Mouse (Mus musculus): Measurements from ENCODE around the gene Gatad2b.
"Not testable (repeated sequence)": the region's sequence is repeated elsewhere in the genome, so short reads cannot be mapped to it uniquely, and the experiment has no call there.

The Gatad2b gene

DNA sequence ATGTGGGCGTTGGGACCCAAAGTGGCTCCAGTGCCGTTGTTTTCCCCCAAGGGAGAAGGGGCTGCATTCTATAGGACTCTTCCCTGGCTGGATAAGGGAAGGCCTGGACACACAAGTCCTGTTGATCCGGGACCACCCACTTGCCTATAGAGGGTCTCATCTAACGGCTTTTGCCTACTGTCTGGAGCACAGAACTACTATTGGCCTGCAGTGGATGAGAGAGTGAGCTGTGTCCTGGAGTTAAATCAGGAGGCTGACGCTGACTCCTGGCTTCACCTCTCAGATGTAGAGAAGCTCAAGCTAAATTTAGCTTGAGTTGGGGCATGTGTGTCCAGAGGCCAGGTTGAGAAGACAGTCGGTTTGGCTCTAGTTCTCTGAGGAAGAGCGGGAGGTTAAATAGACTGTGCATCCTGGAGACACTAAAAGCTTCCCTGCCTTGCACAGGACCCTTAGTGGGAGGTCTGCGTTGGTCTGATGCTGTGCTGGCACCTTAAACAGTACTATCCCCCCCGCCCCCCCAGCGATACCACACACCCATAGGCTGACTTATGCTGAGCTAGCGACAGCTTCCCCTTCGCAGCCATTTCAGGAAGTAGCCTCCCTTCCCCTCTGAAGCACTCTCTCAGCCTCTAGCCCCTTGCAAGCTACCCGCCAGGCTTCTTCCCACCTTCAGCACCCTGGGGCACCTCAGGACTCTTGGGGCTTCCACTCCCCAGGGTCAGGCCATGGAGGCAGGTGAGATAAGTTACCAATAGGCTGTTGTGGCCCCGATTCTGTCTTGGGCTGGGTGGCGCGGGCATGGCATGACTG, 26.8 kb upstream of the Gatad2b start:
- peak; percentile 43 for DNase-seq

DNA sequence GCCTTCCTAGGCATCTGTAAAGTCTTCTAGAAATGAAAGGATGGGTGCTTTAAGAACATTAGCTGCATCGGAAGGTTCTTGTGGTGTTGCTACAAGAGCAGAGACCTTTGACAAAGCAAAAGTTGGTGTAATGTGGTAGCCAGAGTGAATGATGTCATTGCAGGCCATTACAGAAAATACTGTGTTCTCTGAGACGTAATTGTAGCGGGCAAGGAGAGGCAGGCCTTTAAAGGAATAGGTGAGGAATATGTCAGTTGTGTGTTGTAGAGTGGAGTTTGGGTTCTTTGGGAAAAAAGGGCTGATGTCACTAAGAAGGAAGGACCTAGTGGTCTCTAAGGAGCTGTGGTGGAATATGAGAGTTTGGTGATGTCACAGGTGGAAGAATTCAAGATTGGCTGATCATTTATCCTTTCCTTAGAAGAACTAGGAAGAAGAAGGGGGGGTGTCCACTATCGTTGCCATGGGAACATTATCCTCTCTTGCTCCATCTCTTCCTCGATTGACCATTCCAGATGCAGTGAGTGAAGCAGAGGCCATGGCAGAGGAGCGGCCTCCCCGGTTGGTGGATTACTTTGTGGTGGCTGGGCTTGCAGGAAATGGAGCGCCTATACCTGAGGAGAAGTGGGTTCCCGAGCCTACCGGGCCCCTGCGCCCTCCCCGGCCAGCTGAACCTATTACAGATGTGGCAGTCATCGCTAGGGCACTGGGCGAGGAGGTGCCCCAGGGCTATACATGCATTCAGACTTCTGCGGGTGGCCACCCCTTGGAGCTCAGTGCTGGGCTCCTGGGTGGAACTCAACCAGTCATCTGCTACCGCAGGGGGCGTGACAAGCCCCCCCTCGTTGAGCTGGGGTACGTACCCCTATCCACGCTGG, 25.8 kb upstream of the Gatad2b start:
- DNase-seq = peak; percentile 28

DNA sequence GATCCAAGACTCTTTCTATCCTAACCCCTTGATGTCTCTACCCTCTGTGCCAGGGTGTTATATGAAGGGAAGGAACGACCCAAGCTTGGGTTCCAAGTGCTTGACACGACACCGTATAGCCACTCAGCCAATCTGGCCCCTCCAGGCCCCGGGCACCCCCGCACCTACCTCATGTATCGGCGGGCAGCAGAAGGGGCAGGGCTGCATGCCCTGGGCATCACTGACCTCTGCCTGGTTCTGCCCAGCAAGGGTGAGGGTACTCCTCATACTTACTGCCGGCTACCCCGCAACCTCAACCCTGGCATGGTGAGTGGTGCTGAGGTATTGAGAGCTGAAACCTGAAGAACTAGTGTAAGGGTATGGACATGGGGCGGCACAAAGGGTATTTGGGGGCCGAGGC, 24.8 kb upstream of the Gatad2b start:
- DNase-seq = peak; percentile 11

DNA sequence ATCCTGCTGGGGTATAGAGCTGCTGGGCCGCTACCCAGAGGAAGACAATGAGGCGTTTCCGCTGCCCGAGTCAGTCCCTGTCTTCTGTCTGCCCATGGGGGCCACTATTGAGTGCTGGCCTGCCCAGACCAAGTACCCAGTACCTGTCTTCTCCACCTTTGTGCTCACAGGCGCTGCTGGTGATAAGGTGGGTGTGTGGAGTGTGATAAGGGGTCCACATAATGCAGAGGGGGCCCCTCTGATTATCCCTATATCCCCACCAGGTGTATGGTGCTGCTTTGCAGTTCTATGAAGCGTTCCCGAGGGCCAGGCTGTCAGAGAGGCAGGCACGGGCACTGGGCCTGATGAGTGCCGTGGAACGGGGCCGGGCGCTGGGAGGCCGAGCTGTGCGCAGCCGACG, 24.0 kb upstream of the Gatad2b start:
- DNase-seq = peak; percentile 10

DNA sequence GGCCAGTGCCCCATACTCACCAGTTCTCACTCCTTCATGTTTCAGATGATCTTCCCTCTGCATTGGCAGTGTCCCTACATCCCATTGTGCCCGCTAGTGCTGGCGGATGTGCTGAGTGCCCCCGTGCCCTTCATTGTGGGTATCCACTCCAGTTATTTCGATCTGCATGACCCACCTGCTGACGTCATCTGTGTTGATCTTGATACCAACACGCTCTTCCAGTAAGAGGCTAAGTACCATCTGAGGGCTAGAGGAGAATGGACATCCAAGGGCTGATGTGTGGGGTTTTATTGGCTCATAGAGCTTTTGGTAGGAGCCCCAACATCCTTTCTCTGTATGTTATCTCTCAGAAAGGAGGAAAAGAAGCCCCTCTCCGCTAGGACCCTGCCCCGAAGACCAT, 22.2 kb upstream of the Gatad2b start:
- no peak for DNase-seq

DNA sequence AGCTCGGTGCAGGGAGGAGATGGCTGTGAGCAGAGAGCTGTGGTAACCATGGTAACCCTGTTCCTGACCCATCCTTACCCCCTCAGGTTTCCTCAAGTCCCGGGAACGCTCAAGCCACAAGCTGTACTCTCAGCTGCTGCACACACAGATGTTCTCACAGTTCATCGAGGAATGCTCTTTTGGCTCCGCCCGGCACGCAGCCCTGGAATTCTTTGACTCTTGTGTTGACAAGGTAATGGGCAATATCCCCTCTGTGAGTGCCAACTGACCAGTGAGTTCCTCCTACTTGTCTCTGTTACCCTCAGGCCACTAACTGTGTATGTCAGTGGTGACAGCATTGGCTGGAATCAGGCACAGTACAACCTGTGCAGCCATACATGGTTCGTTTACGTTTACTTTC, 20.8 kb upstream of the Gatad2b start:
- DNase-seq = no peak

DNA sequence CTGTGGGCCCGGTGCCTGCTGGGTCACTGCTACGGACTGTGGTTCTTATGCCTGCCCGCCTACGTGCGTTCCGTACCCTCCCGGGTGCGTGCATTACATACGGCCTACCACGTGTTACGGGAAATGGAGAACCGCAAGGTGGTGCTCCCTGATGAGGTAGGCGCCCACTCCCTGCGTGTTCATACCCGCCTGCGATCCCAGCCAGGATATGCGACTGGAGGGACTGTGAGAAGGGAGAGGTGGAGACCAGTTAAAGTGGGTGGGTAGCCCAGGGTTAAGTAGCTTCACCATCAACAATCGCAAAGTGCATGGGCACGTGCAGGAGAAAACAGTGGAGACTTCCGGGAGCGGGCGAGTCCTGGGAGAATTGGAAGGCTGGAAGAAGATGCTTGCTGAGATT, 19.1 kb upstream of the Gatad2b start:
- DNase-seq = no peak

DNA sequence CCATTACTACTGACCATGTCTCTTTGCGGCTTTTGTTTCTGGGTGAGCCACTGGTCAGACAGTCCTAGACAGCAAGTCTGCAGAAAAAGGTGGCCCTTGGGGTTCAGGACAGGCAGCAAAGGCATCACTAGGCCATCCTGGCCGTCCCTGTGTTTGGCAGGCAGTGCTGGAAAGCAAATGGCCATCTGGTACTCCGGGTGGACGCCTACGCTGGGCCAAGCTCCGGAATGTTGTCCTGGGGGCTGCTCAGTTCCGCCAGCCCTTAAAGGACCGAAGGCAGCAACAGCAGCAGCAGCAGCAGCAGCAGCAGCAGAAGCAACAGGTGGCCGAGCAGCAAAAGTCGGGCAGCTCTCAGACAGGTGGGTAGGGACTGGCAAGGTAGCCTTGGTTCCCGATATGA, 17.7 kb upstream of the Gatad2b start:
- DNase-seq = peak; percentile 69

DNA sequence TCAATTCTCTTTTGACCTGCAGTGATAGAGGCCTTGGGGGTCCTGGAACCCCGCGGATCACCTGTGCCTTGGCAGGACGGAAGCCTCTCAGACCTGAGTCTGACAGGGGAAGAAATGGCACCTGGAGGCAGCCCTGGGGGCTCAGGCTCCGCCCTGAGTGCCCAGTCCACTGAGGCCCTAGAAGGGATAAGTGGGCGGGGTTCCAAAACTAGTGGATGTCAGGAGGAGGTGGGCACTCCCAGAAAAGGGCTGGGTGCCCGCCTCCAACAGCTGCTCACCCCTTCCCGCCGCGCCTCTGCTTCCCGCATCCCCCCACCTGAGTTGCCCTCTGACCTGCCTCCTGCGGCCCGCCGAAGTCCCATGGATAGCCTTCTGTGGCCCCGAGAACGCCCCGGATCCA, 16.1 kb upstream of the Gatad2b start:
- no peak for DNase-seq

DNA sequence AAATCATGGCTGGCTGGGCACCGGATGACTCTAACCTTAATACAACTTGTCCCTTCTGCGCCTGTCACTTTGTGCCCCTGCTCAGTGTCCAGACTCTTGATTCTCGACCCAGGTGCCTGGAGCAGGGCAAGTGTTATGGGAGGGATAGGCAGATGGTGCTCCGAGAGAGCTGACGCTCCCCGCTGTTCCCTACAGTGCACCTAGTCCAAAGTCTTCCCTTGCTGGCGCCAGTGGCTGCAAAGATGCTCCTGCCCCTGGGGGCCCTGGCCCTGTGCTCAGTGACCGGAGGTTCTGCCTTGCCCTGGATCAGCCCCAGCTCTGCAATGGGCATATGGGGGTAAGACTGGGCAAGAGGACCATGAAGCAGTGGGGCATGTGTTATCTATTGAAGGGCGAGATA, 15.2 kb upstream of the Gatad2b start:
- DNase-seq = peak; percentile 83

DNA sequence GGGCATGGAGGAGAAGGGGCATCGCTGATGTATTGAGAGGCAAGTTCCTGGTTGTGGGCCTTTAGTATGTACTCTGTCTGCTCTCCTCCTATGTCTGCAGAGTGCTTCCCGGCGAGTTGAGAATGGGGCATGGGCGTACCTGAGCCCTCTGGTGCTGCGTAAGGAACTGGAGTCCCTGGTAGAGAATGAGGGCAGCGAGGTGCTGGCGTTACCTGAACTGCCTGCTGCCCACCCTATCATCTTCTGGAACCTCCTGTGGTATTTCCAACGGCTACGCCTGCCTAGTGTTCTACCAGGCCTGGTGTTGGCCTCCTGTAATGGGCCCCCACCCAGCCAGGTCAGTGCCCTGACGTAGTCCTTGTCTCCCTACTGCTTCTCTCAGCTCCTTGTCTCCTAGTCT, 14.8 kb upstream of the Gatad2b start:
- no peak for DNase-seq

DNA sequence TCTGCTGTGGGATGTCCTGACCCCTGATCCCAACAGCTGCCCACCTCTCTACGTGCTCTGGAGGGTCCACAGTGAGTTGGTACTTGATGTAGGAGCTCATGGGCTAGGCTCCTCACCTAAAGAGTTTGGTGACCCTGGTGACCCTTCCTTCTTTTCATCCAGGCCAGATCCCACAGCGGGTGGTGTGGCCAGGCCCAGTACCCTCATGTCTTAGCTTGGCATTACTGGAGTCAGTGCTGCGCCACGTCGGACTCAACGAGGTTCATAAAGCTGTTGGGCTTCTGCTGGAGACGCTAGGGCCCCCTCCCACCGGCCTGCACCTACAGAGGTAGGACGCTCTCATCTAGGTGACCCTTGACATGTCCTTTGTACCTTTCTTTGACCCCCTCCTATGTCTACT, 13.8 kb upstream of the Gatad2b start:
- no peak for DNase-seq

DNA sequence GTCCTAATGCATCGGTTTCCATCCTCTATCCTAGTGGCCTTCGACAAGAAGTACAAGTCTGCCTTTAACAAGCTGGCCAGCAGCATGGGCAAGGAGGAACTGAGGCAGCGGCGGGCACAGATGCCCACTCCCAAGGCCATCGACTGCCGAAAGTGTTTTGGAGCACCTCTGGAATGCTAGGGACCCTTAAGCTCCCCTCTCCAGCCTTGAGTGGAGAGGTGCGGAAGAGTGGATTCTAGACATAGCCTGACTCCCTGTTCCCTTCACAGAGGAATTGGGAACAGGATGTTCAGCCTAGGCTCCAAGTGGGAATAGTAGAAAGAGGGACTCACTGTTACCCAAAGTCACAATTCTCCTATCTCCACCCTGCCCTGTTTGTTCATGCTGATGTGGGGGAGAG, 13.2 kb upstream of the Gatad2b start:
- no peak for DNase-seq

DNA sequence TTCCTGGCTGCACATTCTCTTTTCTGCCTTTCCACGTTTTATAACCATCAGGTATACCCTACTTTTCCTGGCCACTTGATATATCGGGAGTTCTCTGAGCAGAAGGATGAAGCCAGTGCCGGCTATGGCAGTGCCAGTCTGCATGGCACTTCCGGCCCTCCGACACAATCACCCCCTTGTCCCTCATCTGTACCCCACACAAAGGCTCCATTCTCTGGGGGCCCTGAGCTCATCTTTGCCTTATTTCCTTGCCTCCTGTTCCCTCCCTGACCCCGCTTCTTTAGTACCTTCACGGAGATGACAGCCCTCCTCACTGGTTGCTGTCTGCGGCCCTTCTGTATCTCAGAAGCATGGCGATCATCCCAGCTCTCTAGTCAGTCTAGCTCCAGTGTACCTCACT, 12.3 kb upstream of the Gatad2b start:
- DNase-seq = no peak

DNA sequence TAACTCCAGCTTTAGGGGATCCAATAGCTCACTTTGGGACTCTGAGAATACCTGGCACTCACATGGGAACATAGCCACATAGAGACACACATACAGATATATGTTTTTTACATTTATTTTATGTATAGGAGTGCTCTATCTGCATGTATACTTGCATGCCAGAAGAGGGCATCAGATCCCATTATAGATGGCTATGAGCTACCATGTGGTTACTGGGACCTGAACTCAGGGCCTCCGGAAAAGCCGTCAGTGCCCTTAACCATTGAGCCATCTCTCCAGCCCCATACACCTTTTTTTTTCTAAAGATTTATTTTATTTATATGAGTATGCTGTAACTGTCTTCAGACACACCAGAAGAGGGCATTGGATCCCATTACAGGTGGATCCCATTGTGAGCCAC, 8.8 kb upstream of the Gatad2b start:
- DNase-seq = no peak

DNA sequence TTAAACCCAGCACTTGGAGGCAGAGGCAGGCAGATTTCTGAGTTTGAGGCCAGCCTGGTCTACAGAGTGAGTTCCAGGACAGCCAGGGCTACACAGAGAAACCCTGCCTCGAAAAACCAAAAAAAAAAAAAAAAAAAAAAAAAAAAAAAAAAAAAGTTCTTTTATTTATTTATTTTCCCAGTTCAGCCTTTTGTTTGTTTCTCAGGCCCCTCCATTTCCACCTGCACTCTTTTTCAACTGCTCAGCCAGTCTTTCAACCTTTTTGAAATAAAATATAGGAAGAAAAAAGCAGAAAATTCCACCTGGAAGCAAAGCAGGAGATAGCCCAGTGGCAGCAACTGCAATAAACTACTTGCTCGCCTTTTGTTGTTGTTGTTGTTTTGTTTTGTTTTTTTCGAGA, 3.6 kb upstream of the Gatad2b start:
- not testable (repeated sequence) for DNase-seq

DNA sequence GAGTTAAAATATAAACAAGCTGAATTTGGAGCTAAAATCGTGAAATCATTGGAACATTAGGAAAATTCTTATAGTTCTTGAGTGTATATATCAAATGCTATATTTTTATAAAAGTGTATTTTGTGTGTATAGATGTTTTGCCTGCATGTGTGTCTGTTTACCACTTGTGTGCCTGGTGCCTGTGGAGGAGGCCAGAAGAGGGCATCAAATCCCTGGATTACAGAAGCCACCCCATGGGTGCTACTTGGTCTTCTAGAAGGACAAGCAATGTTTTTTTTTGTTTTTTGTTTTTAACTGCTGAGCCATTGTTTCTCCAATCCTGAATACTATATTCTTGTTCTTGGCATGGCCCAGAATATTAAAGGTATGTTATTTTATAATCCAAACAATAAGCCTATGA, 2.4 kb upstream of the Gatad2b start:
- no peak for DNase-seq

DNA sequence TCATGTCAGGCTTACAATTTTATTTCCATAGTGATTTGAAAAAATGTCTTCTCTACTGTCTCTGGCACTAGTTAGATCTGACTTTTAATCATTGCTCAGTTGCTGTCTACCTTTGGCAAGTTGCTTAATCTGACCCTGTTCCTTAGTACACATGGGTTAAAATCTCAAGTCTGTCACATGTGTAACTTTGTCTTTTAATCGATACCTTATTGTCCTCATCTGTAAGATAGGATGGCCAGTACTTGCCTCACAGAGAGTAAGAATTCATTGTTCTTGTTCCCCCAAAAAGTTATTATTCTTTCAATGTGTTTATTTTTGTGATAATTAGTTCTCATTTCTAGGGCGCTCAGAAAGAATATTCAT, 1.0 kb upstream of the Gatad2b start:
- no peak for DNase-seq

DNA sequence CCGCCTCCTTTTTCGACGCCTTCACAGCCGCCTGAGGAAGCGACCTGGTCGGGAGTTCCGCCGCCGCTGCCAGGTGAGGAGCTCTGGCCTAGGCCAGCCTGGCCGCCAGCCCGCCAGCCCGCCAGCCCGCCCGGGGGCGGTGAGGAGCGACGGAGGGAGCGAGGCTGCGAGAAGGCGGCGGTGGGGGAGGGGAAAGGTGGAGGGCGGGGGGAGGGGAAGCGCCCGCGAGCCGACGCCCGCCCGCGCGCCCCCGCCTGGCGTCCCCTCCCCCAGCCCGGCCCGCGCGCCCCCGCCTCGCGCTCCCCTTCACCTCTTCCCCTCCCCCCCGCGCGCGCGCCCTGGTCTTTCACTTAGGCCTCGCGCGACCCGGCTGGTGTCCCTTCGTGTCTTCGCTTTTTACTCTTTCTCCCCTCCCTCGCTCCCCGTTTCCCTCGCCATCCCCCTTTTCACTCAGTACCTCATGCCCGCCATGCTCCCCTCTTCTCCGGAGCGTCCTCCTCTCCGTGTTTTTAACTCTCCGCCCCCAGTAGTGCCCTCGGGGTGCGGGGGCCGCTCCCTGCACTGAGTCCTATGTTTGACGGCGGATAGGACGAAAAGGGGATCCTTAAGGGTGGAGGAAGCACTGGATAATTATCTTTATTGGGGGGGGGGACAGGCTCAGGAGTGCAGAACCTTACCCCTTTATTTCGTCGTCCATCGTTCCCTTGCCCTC, 530 bp downstream of the Gatad2b start:
- peak; percentile 58 for DNase-seq

DNA sequence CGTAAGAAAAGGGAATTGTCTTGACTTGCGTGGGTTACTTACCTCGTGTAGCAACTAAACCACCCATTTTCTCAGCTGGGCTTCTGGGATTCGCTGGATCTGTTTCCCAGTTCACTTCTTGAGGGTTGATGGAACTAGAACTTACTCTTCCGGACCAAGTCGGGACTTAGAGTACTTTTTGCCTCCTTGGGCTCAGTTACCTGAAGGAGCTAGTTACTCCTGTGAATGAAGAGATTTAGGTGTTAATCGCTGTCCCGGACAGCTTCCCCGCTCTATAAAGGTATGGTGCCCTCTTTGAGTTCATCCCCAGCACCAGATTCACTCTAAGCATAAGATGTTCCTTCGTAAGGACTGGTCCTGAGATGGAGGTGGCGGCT, 1.1 kb downstream of the Gatad2b start:
- no peak for DNase-seq

DNA sequence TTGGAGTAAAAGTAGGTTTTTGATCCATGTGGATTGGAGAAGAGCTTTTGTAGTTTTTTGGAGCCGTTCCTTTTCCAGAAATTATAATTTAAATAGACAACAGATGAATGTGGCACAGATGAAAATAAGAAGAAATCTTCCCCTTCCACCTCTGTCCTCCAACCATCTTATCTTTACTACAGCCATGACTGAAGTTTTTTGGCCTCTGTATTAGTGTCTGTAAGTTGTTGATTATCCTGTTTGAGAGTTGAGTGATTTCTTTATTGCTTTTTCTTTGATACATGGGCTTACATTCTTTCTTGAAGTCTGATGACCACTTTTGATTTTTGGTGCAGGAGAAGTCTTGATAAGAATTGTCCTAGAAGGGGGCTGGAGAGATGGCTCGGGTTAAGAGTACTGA, 1.7 kb downstream of the Gatad2b start:
- DNase-seq = no peak

DNA sequence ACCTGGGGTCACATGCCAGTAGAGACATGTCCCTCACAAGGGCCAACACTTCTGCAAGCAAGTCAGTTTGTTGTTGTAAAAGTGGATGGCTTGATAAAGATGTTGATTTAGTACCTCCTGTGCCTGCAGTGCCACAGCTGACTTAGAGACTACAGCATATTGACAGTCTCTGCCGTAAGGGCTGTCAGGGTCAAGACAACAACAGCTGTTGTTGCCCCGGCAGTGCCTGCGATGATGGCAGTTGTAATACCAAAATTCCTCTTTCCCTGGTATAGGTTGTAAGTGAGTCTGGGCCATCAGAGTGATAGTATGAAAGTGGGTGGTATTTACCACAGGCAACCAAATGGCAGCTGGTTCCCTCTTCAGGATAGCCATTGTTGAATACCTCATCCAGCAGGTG, 12.8 kb downstream of the Gatad2b start:
- no peak for DNase-seq

DNA sequence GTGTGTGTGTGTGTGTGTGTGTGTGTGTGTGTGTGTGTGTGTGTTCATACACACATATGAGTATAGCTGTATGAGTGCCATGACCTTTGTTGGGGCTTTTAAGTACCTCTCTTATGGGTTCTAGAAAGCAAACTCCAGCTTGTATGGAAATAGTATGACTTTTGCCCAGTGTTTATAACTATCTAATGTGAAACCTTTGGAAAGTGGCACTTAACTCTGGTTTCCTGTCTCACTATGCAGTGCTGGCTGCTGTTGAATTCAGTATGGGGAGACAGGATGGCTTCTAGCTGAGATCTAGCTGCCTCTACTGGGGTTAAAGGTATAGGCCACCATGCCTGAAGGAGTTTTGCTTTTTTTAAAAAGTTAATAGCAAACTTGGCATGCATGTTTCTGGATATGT, 16.6 kb downstream of the Gatad2b start:
- no peak for DNase-seq

DNA sequence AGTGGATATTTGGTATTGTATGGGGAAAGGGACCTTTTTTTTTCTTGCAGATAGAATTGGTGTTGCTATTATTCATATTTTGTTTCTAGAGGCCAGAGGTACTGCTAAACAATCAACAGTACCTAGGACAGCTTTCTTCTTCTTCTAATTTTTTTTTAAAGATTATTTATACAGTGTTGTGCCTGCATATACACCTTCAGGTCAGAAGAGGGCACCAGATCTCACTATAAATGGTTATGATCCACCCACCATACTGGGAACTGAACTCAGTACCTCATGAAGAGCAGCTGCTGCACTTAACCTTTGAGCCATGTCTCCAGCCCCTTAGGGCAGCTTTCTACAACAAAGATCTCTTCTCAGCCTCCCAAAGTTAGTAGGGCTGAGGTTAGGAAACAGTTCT, 20.4 kb downstream of the Gatad2b start:
- no peak for DNase-seq

Data from cerebellum, adult 8-10 months (tissue).